Mouse (Mus musculus) urinary bladder, postnatal 25 days (tissue): ENCODE measurements around the gene Csrnp2.

ENCODE experiments used
- DNase-seq: peaks from one replicate; pipeline ENCODE4 v3.0.0; 2022; ENCODE audit warnings: low spot score

Gene Csrnp2

GRCm38 (mm10) chr15:100473926-100474503 is 21.3 kb downstream of the Csrnp2 start:
- DNase-seq, result no peak

GRCm38 (mm10) chr15:100470037-100470436 is 25.3 kb downstream of the Csrnp2 start:
- DNase-seq, result no peak

- DNase-seq, result no peak
These were observed 26.1 kb downstream of the Csrnp2 start for GRCm38 (mm10) chr15:100469189-100469545.

GRCm38 (mm10) chr15:100468295-100469188 is 26.7 kb downstream of the Csrnp2 start, which contains the start of gene Letmd1:
Gene Letmd1 (plus strand): TSS chr15:100469023.
- DNase-seq, result peak; percentile 75

GRCm38 (mm10) chr15:100467738-100468137 is 27.6 kb downstream of the Csrnp2 start:
- no peak for DNase-seq

- no peak for DNase-seq
These were observed 29.9 kb downstream of the Csrnp2 start for GRCm38 (mm10) chr15:100465432-100465831.

- peak; percentile 60 for DNase-seq
These were observed 31.6 kb downstream of the Csrnp2 start for GRCm38 (mm10) chr15:100463712-100464111.

GRCm38 (mm10) chr15:100462086-100462485 is 33.2 kb downstream of the Csrnp2 start:
- DNase-seq, result no peak

- no peak for DNase-seq
These were observed 33.6 kb downstream of the Csrnp2 start for GRCm38 (mm10) chr15:100461646-100462045.

- DNase-seq, result peak; percentile 17
These were observed 34.3 kb downstream of the Csrnp2 start for GRCm38 (mm10) chr15:100460942-100461341.

- DNase-seq, result peak; percentile 54
These were observed 37.2 kb downstream of the Csrnp2 start for GRCm38 (mm10) chr15:100458055-100458454.

GRCm38 (mm10) chr15:100457340-100457739 is 37.9 kb downstream of the Csrnp2 start:
- DNase-seq, result peak; percentile 76

GRCm38 (mm10) chr15:100456356-100456991 is 38.8 kb downstream of the Csrnp2 start:
- no peak for DNase-seq

- no peak for DNase-seq
These were observed 42.8 kb downstream of the Csrnp2 start for GRCm38 (mm10) chr15:100452486-100452885.

GRCm38 (mm10) chr15:100451245-100451644 is 44.0 kb downstream of the Csrnp2 start:
- DNase-seq, result no peak

GRCm38 (mm10) chr15:100449495-100449894 is 45.8 kb downstream of the Csrnp2 start:
- no peak for DNase-seq

GRCm38 (mm10) chr15:100448572-100448971 is 46.7 kb downstream of the Csrnp2 start:
- DNase-seq, result no peak

GRCm38 (mm10) chr15:100446887-100447286 is 48.4 kb downstream of the Csrnp2 start:
- DNase-seq, result no peak

GRCm38 (mm10) chr15:100443126-100443922 is 52.0 kb downstream of the Csrnp2 start:
- DNase-seq, result peak; percentile 68

GRCm38 (mm10) chr15:100436518-100436917 is 58.8 kb downstream of the Csrnp2 start:
- no peak for DNase-seq

- no peak for DNase-seq
These were observed 59.2 kb downstream of the Csrnp2 start for GRCm38 (mm10) chr15:100436112-100436511.

GRCm38 (mm10) chr15:100433234-100433633 is 62.1 kb downstream of the Csrnp2 start:
- no peak for DNase-seq
